Mouse (Mus musculus): ENCODE results near the gene Polr1a. TPM values are rescaled to one million over a fixed set of nuclear protein-coding genes. Genes with fewer than 3 reads are reported as not detected.

Gene Polr1a
- polyA plus RNA-seq, 1 experiment from 2014 or later, result 38.2 TPM

Other genes starting within 250 kb of the Polr1a start
- gene Reep1, start 201.5 kb upstream of the Polr1a start, polyA plus RNA-seq (2014; fragmentation: Nextera tagmentation; extraction: Ambion mirVana), result 25.1 and 27.8 TPM in 2 replicates
- 68.1 and 73.0 TPM in 2 replicates for gene Mrpl35, start 82.1 kb upstream of the Polr1a start, polyA plus RNA-seq (2014; fragmentation: Nextera tagmentation; extraction: Ambion mirVana)
- gene Immt, start 77.7 kb upstream of the Polr1a start, polyA plus RNA-seq (2014; fragmentation: Nextera tagmentation; extraction: Ambion mirVana), result 189 and 192 TPM in 2 replicates
- gene Ptcd3, start 303 bp upstream of the Polr1a start, polyA plus RNA-seq (2014; fragmentation: Nextera tagmentation; extraction: Ambion mirVana), result 139 and 151 TPM in 2 replicates
- gene St3gal5, start 188.5 kb downstream of the Polr1a start, polyA plus RNA-seq (2014; fragmentation: Nextera tagmentation; extraction: Ambion mirVana), result 28.8 and 32.1 TPM in 2 replicates